ENCODE assay signal across 9 mouse cellular contexts in genomic region chr7:127747559-127748234, GRCm38 (mm10). TPM values are rescaled to one million over a fixed set of nuclear protein-coding genes. Genes with fewer than 3 reads are reported as not detected.
DNase-seq lines count a peak whose midpoint lies in the region; ATAC-seq and TF ChIP-seq lines count a peak whose summit lies in the region.
"Had no signal": no experiment of that assay in that cellular context is flagged by ENCODE, and none has a peak within 500 bp of the region (broad histone marks: within the 10 kb centered on the region; RNA-seq: fewer than 3 reads in every experiment).

No protein-coding gene starts in this region.

- peak; percentile 92 for DNase-seq in heart, adult 11 months
- no peak for DNase-seq in heart, postnatal 14 days
- DNase-seq in layer of hippocampus, adult 8-10 months (ENCODE audit: low spot score in 2 of 2): no peak
- DNase-seq in retina, postnatal 1 day: no peak

- peak overlapping the region; percentile 92 for H3K4me3 ChIP-seq in E14TG2a.4 (replicated peaks; ENCODE audit: low read length)
- H3K4me3 ChIP-seq in forebrain, embryonic 15.5 days: peak overlapping the region; percentile 95
- peak overlapping the region; percentile 81; the same call in 1 of the 2 replicates for H3K4me3 ChIP-seq in liver, embryonic 15.5 days (replicated peaks)

- no peak for ATAC-seq in forebrain, embryonic 15.5 days (replicated peaks)
- ATAC-seq in liver, embryonic 15.5 days (ENCODE audit: insufficient read depth): no peak
- no peak for ATAC-seq in megakaryocyte-erythroid progenitor cell, adult 5-6 weeks (replicated peaks; ENCODE audit: low FRiP score, low TSS enrichment, poor library complexity, severe bottlenecking)

- peak overlapping the region; percentile 96 for H3K9ac ChIP-seq in forebrain, embryonic 15.5 days (replicated peaks)
- no peak overlapping the region for H3K9ac ChIP-seq in liver, embryonic 15.5 days

- TF ChIP-seq CTCF in E14TG2a.4 (conservative IDR thresholded peaks at IDR 0.05; ENCODE audit: low read length): no peak

- H3K27ac ChIP-seq in forebrain, embryonic 15.5 days (replicated peaks): peak overlapping the region; percentile 96
- H3K27ac ChIP-seq in liver, embryonic 15.5 days (replicated peaks): no peak overlapping the region

- no peaks in the 10 kb centered on the region for H3K27me3 ChIP-seq in E14TG2a.4 (ENCODE audit: insufficient read depth, low read length)
- H3K27me3 ChIP-seq in forebrain, embryonic 15.5 days: no peaks in the 10 kb centered on the region
- no peaks in the 10 kb centered on the region for H3K27me3 ChIP-seq in liver, embryonic 15.5 days

- peak overlapping the region; percentile 87 for H3K4me2 ChIP-seq in forebrain, embryonic 15.5 days (replicated peaks)
- H3K4me2 ChIP-seq in liver, embryonic 15.5 days: peak overlapping the region; percentile 93

- H3K4me1 ChIP-seq in E14TG2a.4 (replicated peaks; ENCODE audit: low read depth, low read length): peaks cover 71% of the 10 kb centered on the region
- H3K4me1 ChIP-seq in forebrain, embryonic 15.5 days: peaks cover 20% of the 10 kb centered on the region
- H3K4me1 ChIP-seq in liver, embryonic 15.5 days (replicated peaks): peaks cover 35% of the 10 kb centered on the region

- intact Hi-C loops in heart, postnatal 14 days (cut with DNase I): no loop called here

- peaks cover 46% of the 10 kb centered on the region for H3K36me3 ChIP-seq in E14TG2a.4 (ENCODE audit: insufficient read depth, low read length)
- H3K36me3 ChIP-seq in forebrain, embryonic 15.5 days: peaks cover 43% of the 10 kb centered on the region
- H3K36me3 ChIP-seq in liver, embryonic 15.5 days (replicated peaks): peaks cover 20% of the 10 kb centered on the region

- 30% methylated on average over 6 of the region's 6 CpGs for WGBS in forebrain, embryonic 15.5 days
- WGBS in liver, embryonic 15.5 days (ENCODE audit: insufficient replicate concordance): 63% methylated on average over 6 of the region's 6 CpGs

- H3K9me3 ChIP-seq in E14TG2a.4 (ENCODE audit: low read length): no peaks in the 10 kb centered on the region
- H3K9me3 ChIP-seq in forebrain, embryonic 15.5 days: no peaks in the 10 kb centered on the region
- H3K9me3 ChIP-seq in liver, embryonic 15.5 days (replicated peaks): no peaks in the 10 kb centered on the region

RNA-seq across cellular contexts. Expression of gene Fbxl19, which starts 3.4 kb away (rescaled TPM):
- 1 to 10 TPM; 4.8 to 5.7 TPM for total RNA-seq in heart, postnatal 14 days (2021)
- 9.4 and 10.5 TPM in 2 replicates for polyA plus RNA-seq in forebrain, embryonic 15.5 days (2015; fragmentation: Nextera tagmentation; extraction: Ambion mirVana)
- 2.8 and 2.9 TPM in 2 replicates for polyA plus RNA-seq in liver, embryonic 15.5 days (2015; fragmentation: Nextera tagmentation; extraction: Ambion mirVana)
- total RNA-seq in layer of hippocampus, adult 8-10 months (2022): 10 to 100 TPM; 52.2 to 65.5 (median 56.3) TPM
- total RNA-seq in megakaryocyte-erythroid progenitor cell, adult 5-6 weeks (2014; fragmentation: Nextera tagmentation): 11.6 and 14.2 TPM in 2 replicates
- total RNA-seq in megakaryocyte-erythroid progenitor cell, adult 5-6 weeks (2017): 12.2 and 12.5 TPM in 2 replicates

RNA-seq across cellular contexts. Expression of gene Ctf2, which starts 15.7 kb away (rescaled TPM):
- total RNA-seq in heart, postnatal 14 days (2021): not detected
- polyA plus RNA-seq in forebrain, embryonic 15.5 days (2015; fragmentation: Nextera tagmentation; extraction: Ambion mirVana): 0.10 and 0.19 TPM in 2 replicates
- 0.06 and 0.10 TPM in 2 replicates for polyA plus RNA-seq in liver, embryonic 15.5 days (2015; fragmentation: Nextera tagmentation; extraction: Ambion mirVana)
- total RNA-seq in layer of hippocampus, adult 8-10 months (2022): not detected
- total RNA-seq in megakaryocyte-erythroid progenitor cell, adult 5-6 weeks (2014; fragmentation: Nextera tagmentation): not detected in 2 replicates
- not detected in 2 replicates for total RNA-seq in megakaryocyte-erythroid progenitor cell, adult 5-6 weeks (2017)
- total RNA-seq: hematopoietic stem cell, adult 5-6 weeks had no signal

RNA-seq across cellular contexts. Expression of gene Orai3, which starts 21.9 kb away (rescaled TPM):
- 10 to 100 TPM; 16.6 to 17.3 TPM for total RNA-seq in heart, postnatal 14 days (2021)
- polyA plus RNA-seq in forebrain, embryonic 15.5 days (2015; fragmentation: Nextera tagmentation; extraction: Ambion mirVana): 8.7 and 8.8 TPM in 2 replicates
- 11.0 and 13.1 TPM in 2 replicates for polyA plus RNA-seq in liver, embryonic 15.5 days (2015; fragmentation: Nextera tagmentation; extraction: Ambion mirVana)
- 10 to 100 TPM; 25.8 to 30.7 (median 29.4) TPM for total RNA-seq in layer of hippocampus, adult 8-10 months (2022)
- 23.4 and 29.5 TPM in 2 replicates for total RNA-seq in megakaryocyte-erythroid progenitor cell, adult 5-6 weeks (2014; fragmentation: Nextera tagmentation)
- 21.0 and 22.9 TPM in 2 replicates for total RNA-seq in megakaryocyte-erythroid progenitor cell, adult 5-6 weeks (2017)

RNA-seq across cellular contexts. Expression of gene Setd1a, which starts 28.8 kb away (rescaled TPM):
- total RNA-seq in heart, postnatal 14 days (2021): 10 to 100 TPM; 21.0 to 22.3 TPM
- polyA plus RNA-seq in forebrain, embryonic 15.5 days (2015; fragmentation: Nextera tagmentation; extraction: Ambion mirVana): 22.4 and 24.8 TPM in 2 replicates
- polyA plus RNA-seq in liver, embryonic 15.5 days (2015; fragmentation: Nextera tagmentation; extraction: Ambion mirVana): 9.2 and 9.3 TPM in 2 replicates
- 10 to 100 TPM; 46.6 to 56.4 (median 48.7) TPM for total RNA-seq in layer of hippocampus, adult 8-10 months (2022)
- 83.0 and 94.4 TPM in 2 replicates for total RNA-seq in megakaryocyte-erythroid progenitor cell, adult 5-6 weeks (2014; fragmentation: Nextera tagmentation)
- total RNA-seq in megakaryocyte-erythroid progenitor cell, adult 5-6 weeks (2017): 10.6 and 19.5 TPM in 2 replicates

RNA-seq across cellular contexts. Expression of gene Ctf1, which starts 35.2 kb away (rescaled TPM):
- 1 to 10 TPM; 5.0 to 6.0 TPM for total RNA-seq in heart, postnatal 14 days (2021)
- 3.8 and 5.8 TPM in 2 replicates for polyA plus RNA-seq in forebrain, embryonic 15.5 days (2015; fragmentation: Nextera tagmentation; extraction: Ambion mirVana)
- 2.7 and 2.8 TPM in 2 replicates for polyA plus RNA-seq in liver, embryonic 15.5 days (2015; fragmentation: Nextera tagmentation; extraction: Ambion mirVana)
- total RNA-seq in layer of hippocampus, adult 8-10 months (2022): 1 to 10 TPM; 3.1 to 5.2 (median 3.5) TPM
- 4.2 and 5.5 TPM in 2 replicates for total RNA-seq in megakaryocyte-erythroid progenitor cell, adult 5-6 weeks (2014; fragmentation: Nextera tagmentation)
- 1.9 and 3.0 TPM in 2 replicates for total RNA-seq in megakaryocyte-erythroid progenitor cell, adult 5-6 weeks (2017)
